In genomic region chr2:173034998-173035397, GRCm38 (mm10) we compare ENCODE assay signal across 13 mouse cellular contexts. TPM values are rescaled to one million over a fixed set of nuclear protein-coding genes. Genes with fewer than 3 reads are reported as not detected.
A peak's percentile ranks its signal among the peaks of the same experiment; 100 is the strongest.
DNase-seq lines count a peak whose midpoint lies in the region; ATAC-seq and TF ChIP-seq lines count a peak whose summit lies in the region.
"Had no signal": no experiment of that assay in that cellular context is flagged by ENCODE, and none has a peak within 500 bp of the region (broad histone marks: within the 10 kb centered on the region; RNA-seq: fewer than 3 reads in every experiment).

No protein-coding gene starts in this region.

- H3K36me3 ChIP-seq in heart, embryonic 10.5 days = peaks cover 63% of the 10 kb centered on the region
- H3K36me3 ChIP-seq in G1E (replicated peaks) = peaks cover 84% of the 10 kb centered on the region
- peaks cover 67% of the 10 kb centered on the region for H3K36me3 ChIP-seq in embryonic facial prominence, embryonic 10.5 days (replicated peaks)

- 12% methylated on average over 4 of the region's 4 CpGs for WGBS in heart, embryonic 10.5 days
- WGBS in embryonic facial prominence, embryonic 10.5 days = 76% methylated on average over 4 of the region's 4 CpGs

- H3K27ac ChIP-seq in heart, embryonic 10.5 days = peak overlapping the region; percentile 75; the same call in 1 of the 2 replicates
- H3K27ac ChIP-seq in embryonic facial prominence, embryonic 10.5 days (replicated peaks) = no peak overlapping the region
- H3K27ac ChIP-seq: limb, embryonic 15.5 days had no signal

- DNase-seq in heart, embryonic 10.5 days (ENCODE audit: low spot score) = peak; percentile 95
- DNase-seq in heart, adult 18-20 months = no peak
- DNase-seq in G1E (ENCODE audit: low spot score) = peak; percentile 82
- DNase-seq in lung, postnatal 4 days = peak; percentile 32 to 58
- no peak for DNase-seq in thymus, postnatal 4 days
- DNase-seq in gastrocnemius, postnatal 4 days (ENCODE audit: low spot score in 2 of 2) = no peak
- DNase-seq in embryonic facial prominence, embryonic 10.5 days (ENCODE audit: low spot score) = no peak
- DNase-seq: cerebellum, postnatal 14 days; kidney, adult 18-20 months had no signal

- no peaks in the 10 kb centered on the region for H3K9me3 ChIP-seq in heart, embryonic 10.5 days
- H3K9me3 ChIP-seq in G1E (replicated peaks) = no peaks in the 10 kb centered on the region
- no peaks in the 10 kb centered on the region for H3K9me3 ChIP-seq in embryonic facial prominence, embryonic 10.5 days
- H3K9me3 ChIP-seq: limb, embryonic 15.5 days had no signal

- TF ChIP-seq CTCF in G1E (IDR thresholded peaks at IDR 0.05; ENCODE audit: low read depth, low read length) = no peak

- H3K4me3 ChIP-seq in heart, embryonic 10.5 days = 0 out of 2 replicates have a peak overlapping the region, but pooled peaks have one; percentile 13
- H3K4me3 ChIP-seq in G1E (ENCODE audit: low read depth, low read length) = peak overlapping the region; percentile 60; the same call in 1 of the 2 replicates
- H3K4me3 ChIP-seq in embryonic facial prominence, embryonic 10.5 days = no peak overlapping the region
- H3K4me3 ChIP-seq: limb, embryonic 15.5 days had no signal

- no peaks in the 10 kb centered on the region for H3K27me3 ChIP-seq in heart, embryonic 10.5 days (ENCODE audit: insufficient read depth, poor library complexity, severe bottlenecking)
- no peaks in the 10 kb centered on the region for H3K27me3 ChIP-seq in G1E (ENCODE audit: insufficient read depth, low read length)
- H3K27me3 ChIP-seq in embryonic facial prominence, embryonic 10.5 days (replicated peaks; ENCODE audit: low read depth, poor library complexity, severe bottlenecking) = no peaks in the 10 kb centered on the region
- H3K27me3 ChIP-seq: limb, embryonic 15.5 days had no signal

- peaks cover 87% of the 10 kb centered on the region for H3K4me1 ChIP-seq in heart, embryonic 10.5 days
- peaks cover 98% of the 10 kb centered on the region for H3K4me1 ChIP-seq in G1E (ENCODE audit: insufficient read depth, low read depth, low read length)
- H3K4me1 ChIP-seq in embryonic facial prominence, embryonic 10.5 days = peaks cover 9% of the 10 kb centered on the region; the same call in 1 of the 2 replicates

- ATAC-seq in G1E (ENCODE audit: extremely low read depth, insufficient number of reproducible peaks, low FRiP score, poor library complexity, severe bottlenecking) = peak; percentile 59
- ATAC-seq in erythroid progenitor cell, adult 5-6 weeks (replicated peaks; ENCODE audit: low FRiP score, poor library complexity, severe bottlenecking) = peak; percentile 50

RNA-seq across cellular contexts. Expression of gene Rbm38, which starts 14.7 kb away (rescaled TPM):
- polyA plus RNA-seq in heart, embryonic 10.5 days (2016; fragmentation: Nextera tagmentation; extraction: Ambion mirVana) = 156 and 188 TPM in 2 replicates
- 100 to 1,000 TPM; 171 to 173 TPM for total RNA-seq in heart, adult 18-20 months (2021)
- total RNA-seq in G1E (2014; fragmentation: Nextera tagmentation) = 299 and 342 TPM in 2 replicates
- total RNA-seq in G1E (2017) = 35.7 and 36.0 TPM in 2 replicates
- polyA plus RNA-seq in G1E (2012) = 692 and 737 TPM in 2 replicates
- total RNA-seq in erythroid progenitor cell, adult 5-6 weeks (2015; ENCODE audit: low replicate concordance) = 671 and 849 TPM in 2 replicates
- 216 and 291 TPM in 2 replicates for total RNA-seq in erythroid progenitor cell, adult 5-6 weeks (2017; ENCODE audit: low replicate concordance)
- 100 to 1,000 TPM; 114 to 119 TPM for total RNA-seq in gastrocnemius, postnatal 4 days (2021)
- polyA plus RNA-seq in embryonic facial prominence, embryonic 10.5 days (2016; fragmentation: Nextera tagmentation; extraction: Ambion mirVana) = 85.7 and 95.6 TPM in 2 replicates

RNA-seq across cellular contexts. Expression of gene Rae1, which starts 35.1 kb away (rescaled TPM):
- polyA plus RNA-seq in heart, embryonic 10.5 days (2016; fragmentation: Nextera tagmentation; extraction: Ambion mirVana) = 139 and 162 TPM in 2 replicates
- total RNA-seq in heart, adult 18-20 months (2021) = 10 to 100 TPM; 21.5 to 21.8 TPM
- total RNA-seq in G1E (2014; fragmentation: Nextera tagmentation) = 165 and 189 TPM in 2 replicates
- total RNA-seq in G1E (2017) = 92.4 and 93.2 TPM in 2 replicates
- 60.2 and 71.9 TPM in 2 replicates for polyA plus RNA-seq in G1E (2012)
- 42.3 and 93.0 TPM in 2 replicates for total RNA-seq in erythroid progenitor cell, adult 5-6 weeks (2015; ENCODE audit: low replicate concordance)
- total RNA-seq in erythroid progenitor cell, adult 5-6 weeks (2017; ENCODE audit: low replicate concordance) = 40.6 and 66.0 TPM in 2 replicates
- total RNA-seq in gastrocnemius, postnatal 4 days (2021) = 10 to 100 TPM; 41.8 to 44.4 TPM
- polyA plus RNA-seq in embryonic facial prominence, embryonic 10.5 days (2016; fragmentation: Nextera tagmentation; extraction: Ambion mirVana) = 176 and 179 TPM in 2 replicates

RNA-seq across cellular contexts. Expression of gene Spo11, which starts 57.5 kb away (rescaled TPM):
- polyA plus RNA-seq in heart, embryonic 10.5 days (2016; fragmentation: Nextera tagmentation; extraction: Ambion mirVana) = 0.06 and 0.20 TPM in 2 replicates
- not detected for total RNA-seq in heart, adult 18-20 months (2021)
- total RNA-seq in G1E (2014; fragmentation: Nextera tagmentation) (not detected in 2 replicates), G1E (2017) (not detected in 2 replicates)
- not detected in 2 replicates for polyA plus RNA-seq in G1E (2012)
- total RNA-seq in erythroid progenitor cell, adult 5-6 weeks (2015; ENCODE audit: low replicate concordance) = not detected in 2 replicates
- total RNA-seq in erythroid progenitor cell, adult 5-6 weeks (2017; ENCODE audit: low replicate concordance) = not detected in 2 replicates
- total RNA-seq in gastrocnemius, postnatal 4 days (2021) = not detected
- polyA plus RNA-seq in embryonic facial prominence, embryonic 10.5 days (2016; fragmentation: Nextera tagmentation; extraction: Ambion mirVana) = 0.26 and 0.46 TPM in 2 replicates
- total RNA-seq: adrenal gland, postnatal 4 days; layer of hippocampus, postnatal 25 days had no signal

Comparison
In these comparisons a context has a peak if more than half of its experiments do, and no peak if none do; other contexts are left out.
1. DNase-seq: peak in heart, embryonic 10.5 days (single experiment), G1E (single experiment) and lung, postnatal 4 days (2 of 2); none in heart, adult 18-20 months (0 of 2), thymus, postnatal 4 days (single experiment), gastrocnemius, postnatal 4 days (0 of 2) and embryonic facial prominence, embryonic 10.5 days (single experiment).